Mouse (Mus musculus) ES-Bruce4 (cell line): ENCODE data around the gene Pknox2.

ENCODE experiments used
- CTCF ChIP-seq: IDR thresholded peaks from one replicate; pipeline ENCODE4 v1.8.1; 2011; ENCODE audit warnings: low read depth, low read length
- EP300 ChIP-seq: IDR thresholded peaks from 2 replicates; pipeline ENCODE4 v1.6.1; 2011; ENCODE audit warnings: low read depth, low read length; ENCODE audit not compliant: insufficient read depth
- POLR2A ChIP-seq: IDR thresholded peaks from one replicate; pipeline ENCODE4 v1.8.1; 2011; ENCODE audit warnings: low read length; ENCODE audit not compliant: insufficient read depth

GRCm38 (mm10) chr9:37085370-37085769 is 61.8 kb downstream of the Pknox2 start:
- no peak for TF ChIP-seq POLR2A
- TF ChIP-seq CTCF, result no peak
- no peak for TF ChIP-seq EP300
